Mouse (Mus musculus): ENCODE measurements around the gene Nos3. TPM values are rescaled to one million over a fixed set of nuclear protein-coding genes. Genes with fewer than 3 reads are reported as not detected.

The Nos3 gene
- 0.22 TPM for polyA plus RNA-seq (2017; shearing (Covaris generic))

GRCm38 (mm10) chr5:24364508-24364907, at the start of gene Nos3:
Gene Nos3, plus strand, starts transcription at chr5:24364810.

GRCm38 (mm10) chr5:24351278-24351677, 13.3 kb upstream of the Nos3 start, which contains the start of gene Kcnh2:
Gene Kcnh2, minus strand, starts transcription at chr5:24351604.

GRCm38 (mm10) chr5:24391864-24392263, 27.3 kb downstream of the Nos3 start, which contains the start of gene Atg9b:
Gene Atg9b, minus strand, starts transcription at chr5:24392143.

GRCm38 (mm10) chr5:24393392-24393997, 28.9 kb downstream of the Nos3 start, which contains the start of gene Abcb8:
Gene Abcb8, plus strand, starts transcription at chr5:24393663.

GRCm38 (mm10) chr5:24413042-24413693, 48.6 kb downstream of the Nos3 start, which contains the start of gene Asic3:
Gene Asic3, plus strand, starts transcription at chr5:24413392.

GRCm38 (mm10) chr5:24423129-24424003, 58.8 kb downstream of the Nos3 start, which contains the start of the genes Cdk5 and Slc4a2:
Gene Cdk5, minus strand, starts transcription at chr5:24423530.
Gene Slc4a2, plus strand, starts transcription at chr5:24423837.

Other genes with a start within 250 kb of the Nos3 start
- 13.6 TPM for gene Nupl2, start 199.8 kb upstream of the Nos3 start, polyA plus RNA-seq (2017; shearing (Covaris generic))
- 5.6 TPM for gene Kcnh2, start 13.2 kb upstream of the Nos3 start, polyA plus RNA-seq (2017; shearing (Covaris generic))
- gene Atg9b, start 27.3 kb downstream of the Nos3 start, polyA plus RNA-seq (2017; shearing (Covaris generic)): 0.89 TPM
- 27.8 TPM for gene Abcb8, start 28.9 kb downstream of the Nos3 start, polyA plus RNA-seq (2017; shearing (Covaris generic))
- gene Asic3, start 48.6 kb downstream of the Nos3 start, polyA plus RNA-seq (2017; shearing (Covaris generic)): not detected
- gene Cdk5, start 58.7 kb downstream of the Nos3 start, polyA plus RNA-seq (2017; shearing (Covaris generic)): 90.7 TPM
- gene Slc4a2, start 59.0 kb downstream of the Nos3 start, polyA plus RNA-seq (2017; shearing (Covaris generic)): 49.6 TPM
- 148 TPM for gene Fastk, start 80.5 kb downstream of the Nos3 start, polyA plus RNA-seq (2017; shearing (Covaris generic))
- 89.2 TPM for gene Tmub1, start 83.0 kb downstream of the Nos3 start, polyA plus RNA-seq (2017; shearing (Covaris generic))
- gene Agap3, start 87.4 kb downstream of the Nos3 start, polyA plus RNA-seq (2017; shearing (Covaris generic)): 4.8 TPM
- gene Gbx1, start 162.4 kb downstream of the Nos3 start, polyA plus RNA-seq (2017; shearing (Covaris generic)): not detected
- not detected for gene Asb10, start 176.2 kb downstream of the Nos3 start, polyA plus RNA-seq (2017; shearing (Covaris generic))
- gene 4931409K22Rik, start 192.0 kb downstream of the Nos3 start, polyA plus RNA-seq (2017; shearing (Covaris generic)): not detected
- gene Abcf2, start 212.7 kb downstream of the Nos3 start, polyA plus RNA-seq (2017; shearing (Covaris generic)): 99.2 TPM
- 43.8 TPM for gene Chpf2, start 221.9 kb downstream of the Nos3 start, polyA plus RNA-seq (2017; shearing (Covaris generic))

Data from inflammation-experienced regulatory T-cells, adult 16 weeks (primary cell).